Mouse (Mus musculus) heart, adult 2 months (tissue): ENCODE measurements around the gene Stx3.

Experiments used
- EP300 ChIP-seq: fragments of 200-500 bp; IDR thresholded peaks from 2 replicates; pipeline ENCODE4 v1.6.1; 2011; ENCODE audit warnings: low read depth, low read length, control low read depth; ENCODE audit not compliant: insufficient read depth
- POLR2A ChIP-seq: fragments of 200-500 bp; IDR thresholded peaks from 2 replicates; pipeline ENCODE4 v1.6.1; 2011; ENCODE audit warnings: mild to moderate bottlenecking, low read depth, low read length, control low read depth; ENCODE audit not compliant: insufficient read depth

GRCm38 (mm10) chr19:11807822-11808221 is 11.4 kb downstream of the Stx3 start:
- TF ChIP-seq POLR2A, result no peak
- no peak for TF ChIP-seq EP300
